In the genomic region with DNA sequence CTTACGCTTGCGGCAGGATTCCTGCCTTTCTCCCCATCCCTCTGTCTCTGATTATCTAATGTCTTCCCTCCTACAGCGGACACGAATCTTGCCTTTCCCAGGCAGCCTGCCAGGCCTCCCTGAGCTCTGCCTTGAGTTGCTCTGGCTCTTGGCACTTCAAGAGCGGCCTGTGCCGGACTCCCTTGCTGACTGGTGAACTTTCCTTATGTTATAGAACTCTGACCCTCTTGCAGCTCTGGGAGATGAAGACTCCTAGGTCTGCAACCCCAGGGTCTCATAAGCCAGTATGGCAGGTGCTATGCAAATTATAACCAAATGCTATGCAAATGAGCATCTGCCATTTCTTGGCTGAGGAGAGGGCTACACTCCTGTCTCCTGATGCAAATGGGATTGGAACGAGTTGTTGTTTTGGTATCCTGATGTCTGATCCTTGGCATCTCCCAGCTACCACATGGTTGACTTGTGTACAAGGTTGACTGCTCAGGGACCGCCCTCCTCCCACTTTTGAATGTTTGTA, we compare ENCODE assay signal across 11 mouse cellular contexts. TPM values are rescaled to one million over a fixed set of nuclear protein-coding genes. Genes with fewer than 3 reads are reported as not detected.
A peak's percentile ranks its signal among the peaks of the same experiment; 100 is the strongest.
DNase-seq lines count a peak whose midpoint lies in the region; ATAC-seq lines count a peak whose summit lies in the region.
"Had no signal": no experiment of that assay in that cellular context is flagged by ENCODE, and none has a peak within 500 bp of the region (broad histone marks: within the 10 kb centered on the region; RNA-seq: fewer than 3 reads in every experiment).

No protein-coding gene starts in this region.

- H3K27me3 ChIP-seq in hindbrain, embryonic 13.5 days = peaks cover 11% of the 10 kb centered on the region; the same call in 1 of the 2 replicates
- H3K27me3 ChIP-seq in hindbrain, embryonic 12.5 days = peaks cover 19% of the 10 kb centered on the region
- no peaks in the 10 kb centered on the region for H3K27me3 ChIP-seq in forebrain, embryonic 14.5 days (replicated peaks; ENCODE audit: control insufficient read depth, insufficient read depth, low read length)
- H3K27me3 ChIP-seq in heart, embryonic 12.5 days (replicated peaks) = peaks cover 36% of the 10 kb centered on the region
- H3K27me3 ChIP-seq: heart, embryonic 15.5 days had no signal

- no peaks in the 10 kb centered on the region for H3K9me3 ChIP-seq in hindbrain, embryonic 13.5 days
- H3K9me3 ChIP-seq in hindbrain, embryonic 12.5 days (replicated peaks) = no peaks in the 10 kb centered on the region
- H3K9me3 ChIP-seq in forebrain, embryonic 14.5 days (replicated peaks; ENCODE audit: control insufficient read depth, low read length) = no peaks in the 10 kb centered on the region
- no peaks in the 10 kb centered on the region for H3K9me3 ChIP-seq in heart, embryonic 12.5 days (replicated peaks)
- H3K9me3 ChIP-seq: heart, embryonic 15.5 days had no signal

- WGBS in hindbrain, embryonic 13.5 days = 55% methylated on average over 8 of the region's 8 CpGs
- whole genome bisulfite sequencing in hindbrain, embryonic 12.5 days = 85% methylated on average over 8 of the region's 8 CpGs
- WGBS in forebrain, embryonic 14.5 days = 46% methylated on average over 8 of the region's 8 CpGs
- 74% methylated on average over 8 of the region's 8 CpGs for WGBS in heart, embryonic 12.5 days

- peak; percentile 92 for DNase-seq in forebrain, embryonic 14.5 days (ENCODE audit: low spot score)
- peak; percentile 56 to 65 for DNase-seq in layer of hippocampus, postnatal 10 days (ENCODE audit: low spot score in 2 of 2)
- peak; percentile 69 for DNase-seq in right cerebral cortex, postnatal 14 days
- DNase-seq in Muller cell, postnatal 12 days (ENCODE audit: inconsistent ontology term) = no peak
- DNase-seq: lung, adult 2 months had no signal

- H3K36me3 ChIP-seq in hindbrain, embryonic 13.5 days = no peaks in the 10 kb centered on the region
- no peaks in the 10 kb centered on the region for H3K36me3 ChIP-seq in hindbrain, embryonic 12.5 days
- no peaks in the 10 kb centered on the region for H3K36me3 ChIP-seq in forebrain, embryonic 14.5 days (ENCODE audit: control insufficient read depth, insufficient read depth, low read length)
- no peaks in the 10 kb centered on the region for H3K36me3 ChIP-seq in heart, embryonic 12.5 days
- H3K36me3 ChIP-seq: heart, embryonic 15.5 days had no signal

- H3K4me3 ChIP-seq in hindbrain, embryonic 13.5 days = no peak overlapping the region
- no peak overlapping the region for H3K4me3 ChIP-seq in hindbrain, embryonic 12.5 days
- no peak overlapping the region for H3K4me3 ChIP-seq in forebrain, embryonic 14.5 days (ENCODE audit: low read depth, low read length)
- no peak overlapping the region for H3K4me3 ChIP-seq in heart, embryonic 12.5 days
- H3K4me3 ChIP-seq: heart, embryonic 15.5 days had no signal

- no peak overlapping the region for H3K9ac ChIP-seq in hindbrain, embryonic 13.5 days
- H3K9ac ChIP-seq in hindbrain, embryonic 12.5 days = no peak overlapping the region
- H3K9ac ChIP-seq in forebrain, embryonic 14.5 days (ENCODE audit: low read length) = no peak overlapping the region
- no peak overlapping the region for H3K9ac ChIP-seq in heart, embryonic 12.5 days
- H3K9ac ChIP-seq: heart, embryonic 15.5 days had no signal

- peak overlapping the region; percentile 71 for H3K27ac ChIP-seq in hindbrain, embryonic 13.5 days
- no peak overlapping the region for H3K27ac ChIP-seq in hindbrain, embryonic 12.5 days
- H3K27ac ChIP-seq in forebrain, embryonic 14.5 days (ENCODE audit: low read depth, low read length) = peak overlapping the region; percentile 90
- H3K27ac ChIP-seq in heart, embryonic 12.5 days (ENCODE audit: poor library complexity, severe bottlenecking) = no peak overlapping the region
- H3K27ac ChIP-seq: heart, embryonic 15.5 days had no signal

- peaks cover 34% of the 10 kb centered on the region for H3K4me1 ChIP-seq in hindbrain, embryonic 13.5 days (replicated peaks)
- peaks cover 8% of the 10 kb centered on the region; the same call in 1 of the 2 replicates for H3K4me1 ChIP-seq in hindbrain, embryonic 12.5 days
- H3K4me1 ChIP-seq in forebrain, embryonic 14.5 days (ENCODE audit: control insufficient read depth, insufficient read depth, low read length) = peaks cover 21% of the 10 kb centered on the region; the same call in 1 of the 2 replicates
- H3K4me1 ChIP-seq in heart, embryonic 12.5 days (replicated peaks) = peaks cover 14% of the 10 kb centered on the region

- no peak overlapping the region for H3K4me2 ChIP-seq in hindbrain, embryonic 13.5 days
- no peak overlapping the region for H3K4me2 ChIP-seq in hindbrain, embryonic 12.5 days (replicated peaks)
- no peak overlapping the region for H3K4me2 ChIP-seq in forebrain, embryonic 14.5 days (ENCODE audit: low read length)
- H3K4me2 ChIP-seq in heart, embryonic 12.5 days = no peak overlapping the region
- H3K4me2 ChIP-seq: heart, embryonic 15.5 days had no signal

- no peak for ATAC-seq in hindbrain, embryonic 13.5 days (ENCODE audit: low FRiP score)
- ATAC-seq in hindbrain, embryonic 12.5 days (ENCODE audit: low FRiP score) = no peak
- ATAC-seq in forebrain, embryonic 14.5 days = peak; percentile 59
- no peak for ATAC-seq in heart, embryonic 12.5 days (ENCODE audit: insufficient number of reproducible peaks, low FRiP score)
- ATAC-seq in erythroblast, adult 5-6 weeks (replicated peaks; ENCODE audit: low FRiP score, poor library complexity, severe bottlenecking) = no peak

RNA-seq across cellular contexts. Expression of a gene that starts 2.6 kb away (rescaled TPM):
- 0.88 and 1.6 TPM in 2 replicates for polyA plus RNA-seq in hindbrain, embryonic 13.5 days (2015; fragmentation: Nextera tagmentation; extraction: Ambion mirVana)
- 0.51 and 0.61 TPM in 2 replicates for polyA plus RNA-seq in hindbrain, embryonic 12.5 days (2016; fragmentation: Nextera tagmentation; extraction: Ambion mirVana)
- polyA plus RNA-seq in forebrain, embryonic 14.5 days (2014; fragmentation: Nextera tagmentation; extraction: Ambion mirVana) = 2.7 and 3.0 TPM in 2 replicates
- 10 to 100 TPM; 17.9 to 18.4 TPM for total RNA-seq in layer of hippocampus, postnatal 10 days (2021)
- 6.3 and 7.6 TPM in 2 replicates for polyA plus RNA-seq in heart, embryonic 12.5 days (2016; fragmentation: Nextera tagmentation; extraction: Ambion mirVana)
- total RNA-seq in erythroblast, adult 5-6 weeks (2015; ENCODE audit: low replicate concordance) = not detected in 2 replicates
- total RNA-seq in erythroblast, adult 5-6 weeks (2017; ENCODE audit: low replicate concordance) = not detected in 2 replicates
- polyA plus RNA-seq: spleen, adult 2 months had no signal

Comparison
In these comparisons a context has a peak if more than half of its experiments do, and no peak if none do; other contexts are left out.
1. H3K27ac ChIP-seq: peak in hindbrain, embryonic 13.5 days (single experiment) and forebrain, embryonic 14.5 days (single experiment); none in hindbrain, embryonic 12.5 days (single experiment) and heart, embryonic 12.5 days (single experiment).